Mouse (Mus musculus) heart, postnatal 0 days (tissue): Measurements from ENCODE around the gene Morn3. TPM values are rescaled to one million over a fixed set of nuclear protein-coding genes. Genes with fewer than 3 reads are reported as not detected.

ENCODE experiments used
- ATAC-seq: fragments of 200-750 bp; cut with Nextera tagmentation; 2 replicates; pipeline ENCODE4 v1.8.0; 2017; ENCODE audit warnings: low read depth, moderate number of reproducible peaks, moderate library complexity; ENCODE audit not compliant: insufficient read depth
- DNase-seq: peaks from one replicate; pipeline ENCODE4 v3.0.0-alpha.2; 2016; ENCODE audit warnings: low spot score
- H3K27ac ChIP-seq: fragments of 300-500 bp; sonication (generic); 2 replicates; pipeline ENCODE4 v1.5.1; 2014; ENCODE audit warnings: low read depth, mild to moderate bottlenecking
- H3K27me3 ChIP-seq: fragments of 300-500 bp; sonication (generic); 2 replicates; pipeline ENCODE4 v1.6.1; 2014; ENCODE audit warnings: low read length, mixed read lengths; ENCODE audit not compliant: control insufficient read depth, insufficient read depth
- H3K36me3 ChIP-seq: fragments of 300-500 bp; sonication (generic); replicated peaks from 2 replicates; pipeline ENCODE4 v1.6.1; 2014; ENCODE audit warnings: low read length, mixed read lengths; ENCODE audit not compliant: control insufficient read depth, insufficient read depth
- H3K4me1 ChIP-seq: fragments of 300-500 bp; sonication (generic); 2 replicates; pipeline ENCODE4 v1.6.1; 2014; ENCODE audit warnings: antibody characterized with exemption; ENCODE audit not compliant: control insufficient read depth, insufficient read depth
- H3K4me2 ChIP-seq: fragments of 300-500 bp; sonication (generic); 2 replicates; pipeline ENCODE4 v1.6.1; 2014; ENCODE audit warnings: low read depth, mild to moderate bottlenecking, low read length, moderate library complexity
- H3K4me3 ChIP-seq: fragments of 300-500 bp; sonication (generic); 2 replicates; pipeline ENCODE4 v1.5.1; 2014; ENCODE audit warnings: low read depth, low read length
- H3K9ac ChIP-seq: fragments of 300-500 bp; sonication (generic); replicated peaks from 2 replicates; pipeline ENCODE4 v1.6.1; 2014; ENCODE audit warnings: low read depth, low read length, mixed read lengths
- H3K9me3 ChIP-seq: fragments of 300-500 bp; sonication (generic); replicated peaks from 2 replicates; pipeline ENCODE4 v1.6.1; 2016; ENCODE audit warnings: low read length; ENCODE audit not compliant: control insufficient read depth
- CTCF ChIP-seq: IDR thresholded peaks from 2 replicates; pipeline ENCODE4 v1.5.1; 2016; ENCODE audit warnings: antibody characterized with exemption, control low read depth, low read depth
- EP300 ChIP-seq: IDR thresholded peaks from 2 replicates; pipeline ENCODE4 v1.6.1; 2016; ENCODE audit warnings: antibody characterized with exemption, low read depth
- WGBS: fragments of 180-500 bp; shearing (Covaris S2); extraction: QIAGEN DNeasy Blood & Tissue Kit; methylation state at CpG from one replicate; pipeline ENCODE4 v1.1.7; 2014; 5-methylcytosine and 5-hydroxymethylcytosine counted together
- polyA plus RNA-seq: library from polyadenylated mRNA; unstranded; fragments of >200 nt; fragmentation: Nextera tagmentation; extraction: Ambion mirVana; gene quantifications from 2 replicates; pipeline ENCODE4 v1.2.1, GENCODE M21; 2015
- total RNA-seq: library from RNA; depleted of rRNA; stranded (reverse); fragments of >200 nt; gene quantifications from 2 replicates; pipeline ENCODE4 v1.2.3, GENCODE M21; 2014; ENCODE audit warnings: low replicate concordance; rRNA removed

Morn3 gene
- total RNA-seq (not detected in 2 replicates), polyA plus RNA-seq (0.36 TPM in 1 of 2 replicates, not detected in the other)

DNA sequence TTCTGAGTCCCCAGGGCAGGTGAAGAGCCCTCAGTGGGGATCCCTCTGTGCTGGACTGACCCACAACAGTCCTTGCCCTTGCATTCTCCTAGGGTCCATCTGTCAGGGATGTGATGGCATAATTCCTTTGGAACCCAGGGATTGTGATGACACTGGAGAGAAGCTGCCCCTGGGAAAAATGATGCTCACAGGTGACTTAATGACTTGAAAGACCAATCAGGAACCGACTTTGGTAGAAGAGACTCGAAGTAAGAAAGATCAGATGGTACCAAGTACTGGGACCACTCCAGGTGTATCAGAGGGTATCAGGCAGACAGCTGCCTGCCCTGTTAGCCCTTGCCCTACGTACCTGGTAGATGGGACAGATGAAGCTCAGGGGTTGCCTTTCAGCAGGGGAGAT lies at the start of gene Morn3:
Gene Morn3, minus strand, starts transcription at position 101 of the 400 bp plus-strand sequence.
- no peaks in the 10 kb centered on the region for H3K36me3 ChIP-seq
- 63% methylated on average over 3 of the region's 3 CpGs for WGBS
- TF ChIP-seq EP300 (no peak), CTCF (no peak)
- H3K9ac ChIP-seq = no peak within 1 kb of the TSS
- no peaks in the 10 kb centered on the region for H3K27me3 ChIP-seq
- H3K4me1 ChIP-seq = no peaks in the 10 kb centered on the region
- no peak within 1 kb of the TSS for H3K4me2 ChIP-seq
- ATAC-seq (no peak), DNase-seq (no peak)
- H3K27ac ChIP-seq = no peak within 1 kb of the TSS
- no peaks in the 10 kb centered on the region; the same call in 1 of the 2 replicates for H3K9me3 ChIP-seq
- no peak within 1 kb of the TSS for H3K4me3 ChIP-seq

DNA sequence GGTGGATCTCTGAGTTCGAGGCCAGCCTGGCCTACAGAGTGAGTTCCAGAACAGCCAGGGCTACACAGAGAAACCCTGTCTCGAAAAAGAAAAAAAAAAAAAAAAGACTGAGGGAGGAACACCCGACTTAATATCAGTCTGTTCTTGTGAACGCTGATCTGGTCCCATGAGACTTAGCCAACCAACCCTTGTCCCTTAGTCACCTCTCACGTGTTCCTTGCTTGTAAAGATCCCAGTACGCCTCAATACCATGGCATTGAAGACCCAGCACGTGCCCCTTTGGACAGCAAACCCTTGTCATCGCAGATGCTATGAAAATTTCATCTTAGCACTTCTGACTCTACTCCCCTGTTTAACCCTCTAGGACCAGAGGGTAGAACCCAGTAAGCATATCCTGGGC lies 49.5 kb upstream of the Morn3 start:
- Histone ChIP-seq H3K4me1 (no peaks in the 10 kb centered on the region), H3K4me3 (no peak overlapping the region), H3K4me2 (no peak overlapping the region), H3K9ac (no peak overlapping the region), H3K9me3 (no peaks in the 10 kb centered on the region), H3K36me3 (peaks cover 17% of the 10 kb centered on the region), H3K27ac (no peak overlapping the region), H3K27me3 (no peaks in the 10 kb centered on the region)
- TF ChIP-seq EP300 (no peak), CTCF (no peak)
- DNase-seq = no peak
- ATAC-seq = no peak
- WGBS = 95% methylated on average over 8 of the region's 8 CpGs

DNA sequence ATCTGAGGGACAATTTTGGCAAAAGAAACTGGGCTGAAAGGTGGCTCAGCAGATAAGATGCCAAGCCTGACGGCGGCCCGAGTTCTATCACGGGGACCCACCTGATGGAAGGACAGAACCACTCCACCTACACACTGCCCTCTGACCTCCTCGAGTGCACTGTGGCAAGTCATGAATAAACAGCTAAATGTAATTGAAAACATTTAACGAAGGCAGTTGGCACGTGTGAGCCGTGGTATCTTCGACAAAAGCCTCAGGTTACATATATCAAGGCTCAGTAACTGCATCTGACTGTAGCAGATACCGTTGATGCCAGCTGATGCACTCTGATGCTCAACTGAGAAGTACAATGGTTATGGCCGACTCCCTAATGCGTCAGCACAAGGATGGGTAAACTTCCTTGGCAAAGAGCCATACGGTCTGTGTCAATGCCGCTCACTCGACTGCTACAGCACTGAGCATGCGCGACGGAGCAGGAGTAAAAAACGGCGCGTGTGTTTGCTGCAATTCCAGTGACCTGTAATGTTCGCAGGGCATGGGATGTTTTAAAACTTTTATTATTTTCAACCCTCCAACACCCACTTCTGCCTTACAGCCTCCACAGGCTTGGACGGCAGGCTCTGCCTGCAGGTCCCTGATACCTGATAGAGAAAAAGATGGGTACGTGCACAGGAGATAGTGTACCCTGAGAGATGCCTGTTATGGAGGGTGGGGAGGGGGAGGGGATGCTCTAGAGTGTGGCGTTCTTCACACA lies 47.6 kb upstream of the Morn3 start:
- ATAC-seq (no peak), DNase-seq (no peak)
- no peak overlapping the region for H3K9ac ChIP-seq
- no peaks in the 10 kb centered on the region for H3K27me3 ChIP-seq
- WGBS = 78% methylated on average over 25 of the region's 25 CpGs
- H3K4me1 ChIP-seq = no peaks in the 10 kb centered on the region
- H3K36me3 ChIP-seq = peaks cover 6% of the 10 kb centered on the region
- no peak overlapping the region for H3K4me3 ChIP-seq
- TF ChIP-seq CTCF (no peak), EP300 (no peak)
- no peak overlapping the region for H3K4me2 ChIP-seq
- H3K27ac ChIP-seq = no peak overlapping the region
- no peaks in the 10 kb centered on the region for H3K9me3 ChIP-seq

DNA sequence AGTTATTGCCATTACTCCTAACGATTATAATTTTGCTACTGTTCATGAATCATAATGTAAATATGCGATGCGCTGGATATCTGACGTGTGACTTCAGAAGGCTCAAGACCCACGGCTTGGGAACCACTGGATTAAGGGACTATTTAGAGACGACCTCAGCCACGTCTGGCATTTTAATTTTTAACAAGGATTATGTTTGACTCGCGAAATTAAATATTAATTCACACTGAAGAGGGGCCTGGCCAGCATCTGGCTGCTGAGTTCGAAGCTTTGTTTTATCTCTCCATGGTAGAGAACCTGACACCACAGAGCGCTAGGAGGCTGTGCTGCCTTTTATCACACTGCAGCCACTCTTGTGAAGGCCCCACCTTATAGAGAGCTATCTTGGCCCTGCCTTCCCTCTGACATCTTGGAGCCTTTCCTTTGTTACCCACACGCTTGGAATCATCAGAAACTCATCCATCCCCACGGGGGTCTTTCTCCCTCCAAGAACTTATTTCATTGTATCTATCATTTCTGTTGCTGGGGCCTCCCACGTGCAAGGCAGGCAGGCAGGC lies 46.3 kb upstream of the Morn3 start:
- Histone ChIP-seq H3K4me1 (no peaks in the 10 kb centered on the region), H3K9ac (no peak overlapping the region), H3K9me3 (no peaks in the 10 kb centered on the region), H3K36me3 (0 out of 2 replicates have a peak, but pooled peaks cover under 1% of the 10 kb centered on the region), H3K27ac (no peak overlapping the region), H3K4me3 (no peak overlapping the region), H3K27me3 (no peaks in the 10 kb centered on the region), H3K4me2 (no peak overlapping the region)
- TF ChIP-seq EP300 = no peak
- TF ChIP-seq CTCF = no peak
- WGBS = 75% methylated on average over 14 of the region's 14 CpGs
- ATAC-seq (no peak), DNase-seq (no peak)

DNA sequence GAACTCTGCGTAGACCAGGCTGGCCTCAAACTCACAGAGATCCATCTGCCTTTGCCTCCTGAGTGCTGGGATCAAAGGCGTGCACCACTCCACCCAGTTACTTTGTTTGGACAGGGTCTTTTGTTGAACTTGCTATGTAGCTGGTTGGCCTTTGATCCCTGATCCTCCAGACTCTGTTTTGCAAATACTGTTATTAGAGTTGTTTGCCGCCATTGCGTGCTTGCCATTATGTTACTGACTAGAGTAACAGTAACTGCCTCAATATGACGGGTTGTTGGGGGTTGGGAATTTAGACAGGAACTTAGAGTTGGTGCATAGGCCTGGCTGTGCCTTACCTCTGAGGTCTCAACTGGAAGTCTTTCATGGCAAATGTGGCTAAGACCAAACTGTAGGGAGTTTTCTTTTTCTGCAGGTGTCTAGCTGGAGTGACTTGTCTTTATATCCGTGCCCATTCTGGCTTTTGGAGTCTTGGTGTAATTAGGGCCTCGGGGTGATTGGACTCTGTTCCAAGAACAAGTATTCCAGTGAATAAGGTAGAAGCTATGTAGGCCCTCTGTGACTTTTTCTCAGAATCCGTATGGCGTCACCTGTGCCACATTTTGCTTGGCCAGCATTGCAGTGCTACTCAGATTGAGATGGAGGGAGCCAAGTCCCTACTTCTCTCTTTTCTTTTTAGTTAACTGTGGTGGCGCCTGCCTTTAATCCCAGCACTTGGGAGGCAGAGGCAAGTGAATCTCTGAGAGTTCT lies 43.9 kb upstream of the Morn3 start:
- H3K9ac ChIP-seq = no peak overlapping the region
- no peak for DNase-seq
- no peak overlapping the region for H3K27ac ChIP-seq
- H3K4me2 ChIP-seq = no peak overlapping the region
- WGBS = 91% methylated on average over 10 of the region's 10 CpGs
- TF ChIP-seq CTCF (no peak), EP300 (no peak)
- no peaks in the 10 kb centered on the region for H3K36me3 ChIP-seq
- ATAC-seq = no peak
- peaks cover 3% of the 10 kb centered on the region; the same call in 1 of the 2 replicates for H3K4me1 ChIP-seq
- no peaks in the 10 kb centered on the region for H3K9me3 ChIP-seq
- H3K27me3 ChIP-seq = no peaks in the 10 kb centered on the region
- H3K4me3 ChIP-seq = no peak overlapping the region
